In the genomic region with DNA sequence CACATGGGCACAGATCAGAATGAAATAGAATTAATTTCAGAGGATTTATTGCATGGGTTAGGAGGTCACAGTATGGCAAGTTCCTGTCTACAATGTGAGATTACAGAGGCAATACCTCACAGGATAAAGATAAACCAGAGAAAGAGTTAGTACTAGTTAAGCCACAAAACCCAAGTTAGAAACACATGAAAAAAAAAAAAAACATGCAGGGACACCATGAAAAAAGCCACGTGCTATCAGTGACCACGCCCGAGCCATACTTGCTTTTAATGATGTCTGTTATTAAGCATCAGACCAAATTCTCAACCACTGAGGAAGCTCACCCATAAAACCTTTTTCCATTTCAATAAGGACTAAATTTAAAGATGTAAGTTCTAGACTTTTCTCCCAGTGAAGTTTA, we compare ENCODE assay signal across 19 mouse cellular contexts.
"Had no signal": no experiment of that assay in that cellular context is flagged by ENCODE, and none has a peak within 500 bp of the region (broad histone marks: within the 10 kb centered on the region; RNA-seq: fewer than 3 reads in every experiment).

No protein-coding gene starts in this region.

- H3K9ac ChIP-seq: lung, embryonic 14.5 days; midbrain, embryonic 12.5 days; neural tube, embryonic 13.5 days; neural tube, embryonic 15.5 days had no signal

- H3K27ac ChIP-seq: midbrain, embryonic 10.5 days; midbrain, embryonic 12.5 days; neural tube, embryonic 13.5 days; neural tube, embryonic 15.5 days had no signal

- H3K4me2 ChIP-seq: lung, embryonic 14.5 days; midbrain, embryonic 12.5 days; neural tube, embryonic 13.5 days; neural tube, embryonic 15.5 days had no signal

- H3K4me3 ChIP-seq: midbrain, embryonic 10.5 days; midbrain, embryonic 12.5 days; myocyte; neural tube, embryonic 13.5 days; neural tube, embryonic 15.5 days had no signal

- ATAC-seq: midbrain, embryonic 16.5 days had no signal

- H3K27me3 ChIP-seq: midbrain, embryonic 12.5 days; neural tube, embryonic 13.5 days; neural tube, embryonic 15.5 days had no signal

- H3K36me3 ChIP-seq: midbrain, embryonic 12.5 days; neural tube, embryonic 15.5 days had no signal

- H3K9me3 ChIP-seq: midbrain, embryonic 10.5 days; midbrain, embryonic 12.5 days; neural tube, embryonic 15.5 days had no signal

- H3K4me1 ChIP-seq: midbrain, embryonic 12.5 days; neural tube, embryonic 13.5 days; neural tube, embryonic 15.5 days had no signal

- DNase-seq: lung, adult 18-20 months; lung, embryonic 14.5 days; lung, postnatal 10 days; lung, postnatal 4 days; midbrain, embryonic 14.5 days; retina, postnatal 1 day; right cerebral cortex, adult 18-20 months; right cerebral cortex, postnatal 25 days; right cerebral cortex, postnatal 4 days; spleen, adult 18-20 months; thymus, adult 18-20 months; thymus, postnatal 14 days; thymus, postnatal 36 days had no signal
